Mouse (Mus musculus): ENCODE results near the gene 1700003E16Rik. TPM values are rescaled to one million over a fixed set of nuclear protein-coding genes. Genes with fewer than 3 reads are reported as not detected.
A peak's percentile ranks its signal among the peaks of the same experiment; 100 is the strongest.

Gene 1700003E16Rik
- total and polyA plus RNA-seq, 3 experiments = 0.23 to 0.34 TPM; not detected in 1

DNA sequence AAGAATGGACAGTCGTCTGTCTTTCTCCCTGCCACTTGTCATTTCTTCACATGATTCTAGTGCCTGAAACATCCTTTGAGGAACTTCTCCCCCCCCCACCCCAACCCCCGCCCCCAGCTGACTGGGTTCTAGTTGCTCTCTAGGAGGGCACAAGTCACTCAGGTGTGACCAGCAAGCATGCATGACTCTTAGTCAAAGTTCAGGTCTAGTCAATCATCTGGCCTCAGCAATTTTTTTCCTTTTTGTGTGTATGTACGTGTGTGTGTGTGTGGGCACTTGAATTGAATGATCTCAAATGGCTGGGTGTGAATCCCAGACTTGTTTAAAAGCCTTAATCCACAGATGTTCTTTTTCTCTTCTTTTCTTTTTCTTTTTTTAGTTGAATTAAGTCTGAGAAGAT is 22.0 kb upstream of the 1700003E16Rik start:
- no peaks in the 10 kb centered on the region for H3K27me3 ChIP-seq (replicated peaks)
- H3K4me1 ChIP-seq (ENCODE audit: control insufficient read depth in 1 of 2, insufficient read depth in 2 of 2) = peaks cover 7 to 31% of the 10 kb centered on the region in 2 experiments; a peak in 3 of 4 replicates
- no peak overlapping the region for H3K4me2 ChIP-seq (ENCODE audit: insufficient read depth, low read depth, poor library complexity, severe bottlenecking)
- no peak for TF ChIP-seq MXI1 (IDR thresholded peaks at IDR 0.05; ENCODE audit: low read depth, low read length)
- 0 out of 2 replicates have a peak, but pooled peaks have one; percentile 39 for TF ChIP-seq ZNF384 (IDR thresholded peaks at IDR 0.05; ENCODE audit: low read depth, low read length)
- in situ Hi-C loops (cut with MboI; ENCODE audit: low pct_ligation_motif_present, low pct_unique_long_range_greater_than_20kb, low sequenced_read_pairs) = no loop called here
- no peak for DNase-seq (ENCODE audit: extremely low read depth)
- no peaks in the 10 kb centered on the region for H3K36me3 ChIP-seq (replicated peaks in 1 of 2; ENCODE audit: control insufficient read depth in 1 of 2, insufficient read depth in 1 of 2, low read length in 1 of 2)
- H3K9ac ChIP-seq (ENCODE audit: insufficient read depth, low read depth) = no peak overlapping the region
- no peak overlapping the region for H3K4me3 ChIP-seq (replicated peaks in 1 of 3; ENCODE audit: low read depth in 2 of 3, low read length in 2 of 3, poor library complexity in 1 of 3)
- H3K79me2 ChIP-seq (replicated peaks; ENCODE audit: control insufficient read depth, extremely low read depth, insufficient read depth, poor library complexity, severe bottlenecking) = no peaks in the 10 kb centered on the region
- dilution Hi-C loops (cut with MboI; ENCODE audit: extremely low pct_ligation_motif_present, extremely low pct_unique_long_range_greater_than_20kb, low sequenced_read_pairs) = no loop called here
- no peaks in the 10 kb centered on the region for H3K9me3 ChIP-seq (replicated peaks; ENCODE audit: low read length)
- H3K27ac ChIP-seq (ENCODE audit: insufficient read depth, low read depth) = no peak overlapping the region

GRCm38 (mm10) chr6:83134951-83135513 is 21.2 kb upstream of the 1700003E16Rik start, which contains the start of gene Rtkn:
Gene Rtkn, plus strand, starts transcription at chr6:83135463.
- H3K36me3 ChIP-seq (replicated peaks in 1 of 2; ENCODE audit: control insufficient read depth in 1 of 2, insufficient read depth in 1 of 2, low read length in 1 of 2) = no peaks in the 10 kb centered on the region
- no peaks in the 10 kb centered on the region for H3K79me2 ChIP-seq (replicated peaks; ENCODE audit: control insufficient read depth, extremely low read depth, insufficient read depth, poor library complexity, severe bottlenecking)
- H3K9ac ChIP-seq (ENCODE audit: insufficient read depth, low read depth) = no peak within 1 kb of the TSS
- dilution Hi-C loops (cut with MboI; ENCODE audit: extremely low pct_ligation_motif_present, extremely low pct_unique_long_range_greater_than_20kb, low sequenced_read_pairs) (no loop called here), in situ Hi-C loops (cut with MboI; ENCODE audit: low pct_ligation_motif_present, low pct_unique_long_range_greater_than_20kb, low sequenced_read_pairs) (no loop called here)
- no peak within 1 kb of the TSS; the same call in 1 of the 2 replicates for H3K4me2 ChIP-seq (ENCODE audit: insufficient read depth, low read depth, poor library complexity, severe bottlenecking)
- no peak within 1 kb of the TSS for H3K4me3 ChIP-seq (replicated peaks in 1 of 3; ENCODE audit: low read depth in 2 of 3, low read length in 2 of 3, poor library complexity in 1 of 3)
- H3K9me3 ChIP-seq (replicated peaks; ENCODE audit: low read length) = no peaks in the 10 kb centered on the region
- no peak within 1 kb of the TSS for H3K27ac ChIP-seq (ENCODE audit: insufficient read depth, low read depth)
- peaks cover 2% of the 10 kb centered on the region for H3K27me3 ChIP-seq (replicated peaks)
- no peak for DNase-seq (ENCODE audit: extremely low read depth)
- H3K4me1 ChIP-seq (ENCODE audit: control insufficient read depth in 1 of 2, insufficient read depth in 2 of 2) = peaks cover 7 to 31% of the 10 kb centered on the region in 2 experiments; a peak in 3 of 4 replicates
- TF ChIP-seq NELFE (IDR thresholded peaks at IDR 0.05; ENCODE audit: low read depth, low read length) = no peak
- no peak for TF ChIP-seq MEF2A (IDR thresholded peaks at IDR 0.05; ENCODE audit: borderline replicate concordance, low read depth, low read length)
- no peak for TF ChIP-seq MAZ (IDR thresholded peaks at IDR 0.05; ENCODE audit: low read depth, low read length)
- TF ChIP-seq MXI1 (IDR thresholded peaks at IDR 0.05; ENCODE audit: low read depth, low read length) = no peak
- TF ChIP-seq ELF1 (IDR thresholded peaks at IDR 0.05; ENCODE audit: low read depth, low read length) = no peak
- TF ChIP-seq CHD1 (IDR thresholded peaks at IDR 0.05; ENCODE audit: low read depth, low read length) = no peak
- TF ChIP-seq MAFK (IDR thresholded peaks at IDR 0.05; ENCODE audit: insufficient replicate concordance, low read length) = no peak
- TF ChIP-seq TBP (conservative IDR thresholded peaks at IDR 0.05; ENCODE audit: low read depth, low read length) = no peak
- no peak for TF ChIP-seq JUN (IDR thresholded peaks at IDR 0.05; ENCODE audit: insufficient read depth, low read depth, low read length)
- TF ChIP-seq GABPA (IDR thresholded peaks at IDR 0.05; ENCODE audit: insufficient replicate concordance, low read depth, low read length) = no peak

GRCm38 (mm10) chr6:83135571-83136161 is 20.5 kb upstream of the 1700003E16Rik start:
- no peak overlapping the region for H3K4me3 ChIP-seq (replicated peaks in 1 of 3; ENCODE audit: low read depth in 2 of 3, low read length in 2 of 3, poor library complexity in 1 of 3)
- in situ Hi-C loops (cut with MboI; ENCODE audit: low pct_ligation_motif_present, low pct_unique_long_range_greater_than_20kb, low sequenced_read_pairs) = no loop called here
- DNase-seq (ENCODE audit: extremely low read depth) = no peak

More at GRCm38 (mm10) chr6:83135571-83136161, 20.5 kb upstream of the 1700003E16Rik start:
- Histone ChIP-seq H3K4me1 (ENCODE audit: control insufficient read depth in 1 of 2, insufficient read depth in 2 of 2) (peaks cover 7 to 31% of the 10 kb centered on the region in 2 experiments; a peak in 3 of 4 replicates), H3K27me3 (replicated peaks) (peaks cover 2% of the 10 kb centered on the region), H3K27ac (ENCODE audit: insufficient read depth, low read depth) (no peak overlapping the region), H3K9ac (ENCODE audit: insufficient read depth, low read depth) (no peak overlapping the region), H3K79me2 (replicated peaks; ENCODE audit: control insufficient read depth, extremely low read depth, insufficient read depth, poor library complexity, severe bottlenecking) (no peaks in the 10 kb centered on the region), H3K36me3 (replicated peaks in 1 of 2; ENCODE audit: control insufficient read depth in 1 of 2, insufficient read depth in 1 of 2, low read length in 1 of 2) (no peaks in the 10 kb centered on the region), H3K9me3 (replicated peaks; ENCODE audit: low read length) (no peaks in the 10 kb centered on the region), H3K4me2 (ENCODE audit: insufficient read depth, low read depth, poor library complexity, severe bottlenecking) (no peak overlapping the region)
- dilution Hi-C loops (cut with MboI; ENCODE audit: extremely low pct_ligation_motif_present, extremely low pct_unique_long_range_greater_than_20kb, low sequenced_read_pairs) = no loop called here
- TF ChIP-seq PAX5 (IDR thresholded peaks at IDR 0.05; ENCODE audit: low read length) (no peak), ETS1 (conservative IDR thresholded peaks at IDR 0.05; ENCODE audit: low read depth, low read length) (no peak), RCOR1 (conservative IDR thresholded peaks at IDR 0.05; ENCODE audit: low read depth, low read length) (no peak), MAZ (IDR thresholded peaks at IDR 0.05; ENCODE audit: low read depth, low read length) (no peak), MAX (IDR thresholded peaks at IDR 0.05; ENCODE audit: low read length) (no peak), GABPA (IDR thresholded peaks at IDR 0.05; ENCODE audit: insufficient replicate concordance, low read depth, low read length) (no peak), KAT2A (IDR thresholded peaks at IDR 0.05; ENCODE audit: insufficient replicate concordance, low read length) (no peak), IRF4 (IDR thresholded peaks at IDR 0.05; ENCODE audit: low read depth, low read length) (no peak), MEF2A (IDR thresholded peaks at IDR 0.05; ENCODE audit: borderline replicate concordance, low read depth, low read length) (no peak), TCF12 (IDR thresholded peaks at IDR 0.05; ENCODE audit: low read depth, low read length) (no peak), USF1 (IDR thresholded peaks at IDR 0.05; ENCODE audit: low read depth, low read length) (no peak), HCFC1 (IDR thresholded peaks at IDR 0.05; ENCODE audit: low read depth, low read length) (no peak), RAD21 (IDR thresholded peaks at IDR 0.05; ENCODE audit: low read depth, low read length) (no peak)
